Mouse (Mus musculus): ENCODE measurements at regions not wholly inside any gene's neighbourhood (a gene's known extent, or its start where the extent isn't known, plus 50 kb on each side); places are given as distances from the start of the nearest gene placed in this dataset.
"Not testable (repeated sequence)": the region's sequence is repeated elsewhere in the genome, so short reads cannot be mapped to it uniquely, and the experiment has no call there.

- TF ChIP-seq CTCF (IDR thresholded peaks at IDR 0.05; ENCODE audit: low read depth); EP300 (optimal IDR thresholded peaks at IDR 0.05): not testable (repeated sequence)
These were observed 266.8 kb downstream of the Tdrd3 start for GRCm38 (mm10) chr14:87683091-87683806.

All from stomach, postnatal 0 days (tissue).